Mouse (Mus musculus) forebrain, embryonic 13.5 days (tissue): ENCODE data around the gene Arhgef6. TPM values are rescaled to one million over a fixed set of nuclear protein-coding genes. Genes with fewer than 3 reads are reported as not detected.

ENCODE experiments used
- ATAC-seq: fragments of 200-750 bp; cut with Nextera tagmentation; 2 replicates; pipeline ENCODE4 v1.8.0; 2017
- H3K27ac ChIP-seq: fragments of 300-500 bp; sonication (generic); 2 replicates; pipeline ENCODE4 v1.5.1; 2015; ENCODE audit warnings: inconsistent platforms, mild to moderate bottlenecking, moderate library complexity
- H3K27me3 ChIP-seq: fragments of 300-500 bp; sonication (generic); 2 replicates; pipeline ENCODE4 v1.6.1; 2015; ENCODE audit warnings: mild to moderate bottlenecking, inconsistent platforms
- H3K36me3 ChIP-seq: fragments of 300-500 bp; sonication (generic); 2 replicates; pipeline ENCODE4 v1.6.1; 2015; ENCODE audit warnings: mild to moderate bottlenecking, inconsistent platforms; ENCODE audit not compliant: poor library complexity, severe bottlenecking
- H3K4me1 ChIP-seq: fragments of 300-500 bp; sonication (generic); 2 replicates; pipeline ENCODE4 v1.6.1; 2015; ENCODE audit warnings: inconsistent platforms
- H3K4me2 ChIP-seq: fragments of 300-500 bp; sonication (generic); 2 replicates; pipeline ENCODE4 v1.6.1; 2015; ENCODE audit warnings: inconsistent platforms, mild to moderate bottlenecking, moderate library complexity
- H3K4me3 ChIP-seq: fragments of 300-500 bp; sonication (generic); 2 replicates; pipeline ENCODE4 v1.5.1; 2015; ENCODE audit warnings: mild to moderate bottlenecking, inconsistent platforms
- H3K9ac ChIP-seq: fragments of 300-500 bp; sonication (generic); 2 replicates; pipeline ENCODE4 v1.6.1; 2015; ENCODE audit warnings: mild to moderate bottlenecking, inconsistent platforms
- H3K9me3 ChIP-seq: fragments of 300-500 bp; sonication (generic); replicated peaks from 2 replicates; pipeline ENCODE4 v1.6.1; 2016; ENCODE audit warnings: inconsistent platforms
- WGBS: fragments of 180-500 bp; shearing (Covaris S2); methylation state at CpG from one replicate; pipeline ENCODE4 v1.1.7; 2015; 5-methylcytosine and 5-hydroxymethylcytosine counted together
- polyA plus RNA-seq: library from polyadenylated mRNA; unstranded; fragments of >200 nt; fragmentation: Nextera tagmentation; extraction: Ambion mirVana; gene quantifications from 2 replicates; pipeline ENCODE4 v1.2.1, GENCODE M21; 2015

Arhgef6 gene
- 4.4 and 6.4 TPM in 2 replicates for polyA plus RNA-seq

DNA sequence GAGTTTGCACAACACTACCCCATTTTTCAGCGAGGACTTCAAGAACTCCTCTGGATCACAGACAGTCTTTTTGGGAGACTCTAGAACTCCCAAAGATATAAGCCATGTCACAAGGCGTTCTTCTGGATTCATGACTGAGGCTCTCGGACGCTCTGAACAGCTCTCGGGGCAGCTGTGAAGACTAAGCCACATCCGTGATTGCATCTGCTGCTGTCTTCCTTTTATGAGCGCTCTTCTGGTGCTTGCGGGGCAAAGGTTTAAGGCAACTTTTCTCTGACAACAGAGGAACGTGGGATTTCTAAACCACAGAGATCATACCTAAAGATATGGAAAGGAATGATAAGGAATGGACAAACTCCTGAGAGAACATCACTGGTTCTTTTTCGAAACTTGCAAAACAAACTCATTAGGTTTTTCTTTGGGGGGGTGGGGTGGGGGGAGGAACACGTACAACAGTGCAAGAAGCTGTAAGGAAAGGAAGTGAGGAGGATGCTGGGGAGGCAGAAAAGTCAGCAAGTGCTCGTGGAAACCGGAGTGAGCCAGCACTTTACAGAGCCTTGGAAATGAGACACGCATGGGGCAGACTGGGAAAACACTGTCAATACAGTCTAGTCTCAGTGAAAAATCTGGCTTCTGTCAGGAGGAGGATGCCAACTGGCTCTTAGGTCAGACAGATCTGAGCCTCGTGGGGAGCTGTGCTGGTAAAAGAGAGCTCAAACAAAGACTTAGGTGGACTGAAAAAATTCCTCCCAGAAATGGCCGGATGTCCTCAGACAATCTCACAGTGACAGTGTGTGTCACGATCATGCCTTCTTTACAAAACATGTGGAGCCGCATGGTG, at the start of gene Arhgef6:
Gene Arhgef6, minus strand, starts transcription at position 359 of the 841 bp plus-strand sequence.
- Histone ChIP-seq H3K36me3 (no peaks in the 10 kb centered on the region), H3K9me3 (no peaks in the 10 kb centered on the region), H3K9ac (no peak within 1 kb of the TSS), H3K27ac (no peak within 1 kb of the TSS), H3K27me3 (no peaks in the 10 kb centered on the region), H3K4me2 (no peak within 1 kb of the TSS), H3K4me1 (no peaks in the 10 kb centered on the region), H3K4me3 (no peak within 1 kb of the TSS)
- no peak for ATAC-seq
- WGBS, result 72% methylated on average over 18 of the region's 18 CpGs

GRCm38 (mm10) chrX:57380915-57381314, 42.4 kb upstream of the Arhgef6 start:
- H3K27ac ChIP-seq, result no peak overlapping the region
- H3K9me3 ChIP-seq, result no peaks in the 10 kb centered on the region
- 55% methylated on average over 5 of the region's 5 CpGs for WGBS
- H3K9ac ChIP-seq, result no peak overlapping the region
- H3K4me1 ChIP-seq, result no peaks in the 10 kb centered on the region
- H3K36me3 ChIP-seq, result peaks cover 64% of the 10 kb centered on the region
- ATAC-seq, result peak; percentile 44
- H3K4me3 ChIP-seq, result no peak overlapping the region
- H3K4me2 ChIP-seq, result no peak overlapping the region
- H3K27me3 ChIP-seq, result no peaks in the 10 kb centered on the region

GRCm38 (mm10) chrX:57378579-57378978, 40.0 kb upstream of the Arhgef6 start:
- 84% methylated on average over 3 of the region's 3 CpGs for WGBS
- H3K27me3 ChIP-seq, result no peaks in the 10 kb centered on the region

GRCm38 (mm10) chrX:57377096-57377495, 38.6 kb upstream of the Arhgef6 start:
- Histone ChIP-seq H3K9ac (no peak overlapping the region), H3K27me3 (no peaks in the 10 kb centered on the region), H3K9me3 (no peaks in the 10 kb centered on the region), H3K36me3 (peaks cover 35% of the 10 kb centered on the region), H3K4me2 (no peak overlapping the region), H3K27ac (no peak overlapping the region), H3K4me3 (no peak overlapping the region), H3K4me1 (no peaks in the 10 kb centered on the region)
- ATAC-seq, result no peak
- 81% methylated on average over 3 of the region's 3 CpGs for WGBS

More at GRCm38 (mm10) chrX:57378579-57378978, 40.0 kb upstream of the Arhgef6 start:
- Histone ChIP-seq H3K4me1 (no peaks in the 10 kb centered on the region), H3K9ac (no peak overlapping the region), H3K27ac (no peak overlapping the region), H3K36me3 (peaks cover 43% of the 10 kb centered on the region), H3K9me3 (no peaks in the 10 kb centered on the region), H3K4me3 (no peak overlapping the region), H3K4me2 (no peak overlapping the region)
- ATAC-seq, result no peak

DNA sequence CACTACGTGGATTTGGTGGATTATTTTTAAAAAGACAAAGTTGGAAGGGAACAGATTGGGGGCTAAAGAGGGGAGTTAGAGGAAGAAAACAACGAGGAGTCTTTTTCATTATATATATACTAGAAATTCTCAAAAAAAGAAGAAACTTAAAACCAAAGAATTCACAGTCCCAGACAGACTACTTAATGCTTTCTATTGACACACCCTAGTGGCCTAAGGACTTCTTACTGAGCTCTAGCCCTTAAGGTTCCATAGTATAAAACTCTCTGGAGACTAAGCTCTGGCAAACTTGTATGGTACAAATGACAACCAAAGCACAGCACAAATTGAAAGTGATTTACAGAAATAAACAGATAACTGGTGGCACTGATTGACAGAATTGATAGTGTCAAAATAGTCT, 35.5 kb upstream of the Arhgef6 start:
- H3K4me1 ChIP-seq, result no peaks in the 10 kb centered on the region
- no peak overlapping the region for H3K4me3 ChIP-seq
- 83% methylated on average over 2 of the region's 2 CpGs for WGBS
- H3K9ac ChIP-seq, result no peak overlapping the region
- H3K9me3 ChIP-seq, result no peaks in the 10 kb centered on the region
- H3K27ac ChIP-seq, result no peak overlapping the region
- H3K36me3 ChIP-seq, result peaks cover 14% of the 10 kb centered on the region
- no peak for ATAC-seq
- no peak overlapping the region for H3K4me2 ChIP-seq
- H3K27me3 ChIP-seq, result no peaks in the 10 kb centered on the region

- Histone ChIP-seq H3K27me3 (no peaks in the 10 kb centered on the region), H3K4me3 (no peak overlapping the region), H3K27ac (no peak overlapping the region), H3K4me2 (no peak overlapping the region), H3K36me3 (peaks cover 11% of the 10 kb centered on the region), H3K9me3 (no peaks in the 10 kb centered on the region), H3K9ac (no peak overlapping the region), H3K4me1 (no peaks in the 10 kb centered on the region)
- WGBS, result 84% methylated on average over 2 of the region's 2 CpGs
- ATAC-seq, result no peak
These were observed 35.0 kb upstream of the Arhgef6 start for GRCm38 (mm10) chrX:57373543-57373942.

DNA sequence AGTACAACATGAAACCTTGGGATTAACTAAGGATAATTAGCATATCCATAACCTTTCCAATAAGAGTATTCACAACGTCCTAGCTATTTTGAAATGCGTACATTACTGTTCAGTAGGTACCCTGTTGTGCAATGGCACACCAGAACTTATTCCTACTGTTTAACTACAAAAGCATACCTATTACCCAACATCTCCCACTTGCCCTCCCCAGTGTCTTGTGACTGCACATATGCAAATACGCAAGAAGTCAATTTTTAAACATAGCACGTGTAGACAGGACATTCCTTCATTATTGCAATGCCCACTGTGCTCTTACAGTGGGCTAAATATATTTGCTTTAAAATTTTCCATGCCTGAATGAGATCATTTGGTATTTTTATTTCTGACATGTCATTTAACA, 34.4 kb upstream of the Arhgef6 start:
- no peaks in the 10 kb centered on the region for H3K9me3 ChIP-seq
- H3K4me2 ChIP-seq, result no peak overlapping the region
- peaks cover 6% of the 10 kb centered on the region; the same call in 1 of the 2 replicates for H3K36me3 ChIP-seq
- no peak for ATAC-seq
- no peak overlapping the region for H3K27ac ChIP-seq
- H3K4me3 ChIP-seq, result no peak overlapping the region
- 88% methylated on average over 4 of the region's 4 CpGs for whole genome bisulfite sequencing
- no peak overlapping the region for H3K9ac ChIP-seq
- H3K4me1 ChIP-seq, result no peaks in the 10 kb centered on the region
- H3K27me3 ChIP-seq, result no peaks in the 10 kb centered on the region

DNA sequence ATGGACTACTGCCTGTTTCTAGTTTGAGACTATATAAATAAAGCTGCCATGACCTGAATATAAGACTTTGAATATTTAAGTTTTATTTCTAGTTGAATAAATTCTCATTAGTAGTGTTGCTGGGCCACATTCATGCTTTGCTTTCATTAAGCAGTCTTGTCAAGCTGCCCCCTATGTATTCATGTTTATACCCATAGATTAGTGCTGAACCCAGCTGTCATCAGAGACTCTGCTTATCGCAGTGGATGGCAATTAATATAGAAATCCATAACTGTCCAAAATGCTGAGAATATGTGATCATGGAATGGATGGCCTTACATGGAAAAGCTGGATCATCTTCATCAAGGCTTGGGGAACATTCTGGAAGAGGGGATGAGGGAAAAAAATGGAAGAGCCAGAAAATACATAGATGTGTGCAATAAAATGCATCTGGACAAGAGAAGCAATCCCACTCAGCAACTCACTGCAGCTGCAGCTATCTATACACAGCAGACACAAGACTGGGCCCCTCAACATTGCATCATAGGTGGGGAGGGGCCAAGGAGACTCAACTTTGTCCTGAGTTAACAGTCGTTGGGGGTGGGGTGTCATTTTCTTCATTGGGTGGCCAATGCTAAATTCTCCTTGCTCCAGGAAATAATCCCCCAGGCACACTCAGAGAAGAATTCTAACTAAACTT, 26.5 kb upstream of the Arhgef6 start:
- H3K27me3 ChIP-seq, result no peaks in the 10 kb centered on the region
- H3K9me3 ChIP-seq, result no peaks in the 10 kb centered on the region
- H3K36me3 ChIP-seq, result no peaks in the 10 kb centered on the region
- H3K4me3 ChIP-seq, result no peak overlapping the region
- H3K27ac ChIP-seq, result no peak overlapping the region
- no peak overlapping the region for H3K4me2 ChIP-seq
- no peak overlapping the region for H3K9ac ChIP-seq
- no peaks in the 10 kb centered on the region for H3K4me1 ChIP-seq
- no peak for ATAC-seq
- 74% methylated on average over 2 of the region's 2 CpGs for WGBS

- H3K9ac ChIP-seq, result no peak overlapping the region
- 56% methylated on average over 1 of the region's 1 CpGs for WGBS
- no peak overlapping the region for H3K4me2 ChIP-seq
- no peaks in the 10 kb centered on the region for H3K27me3 ChIP-seq
- no peak overlapping the region for H3K4me3 ChIP-seq
- H3K9me3 ChIP-seq, result no peaks in the 10 kb centered on the region
- H3K4me1 ChIP-seq, result no peaks in the 10 kb centered on the region
- no peak overlapping the region for H3K27ac ChIP-seq
- ATAC-seq, result no peak
- H3K36me3 ChIP-seq, result no peaks in the 10 kb centered on the region
These were observed 20.8 kb upstream of the Arhgef6 start for GRCm38 (mm10) chrX:57359316-57359715.

GRCm38 (mm10) chrX:57339220-57339619, 691 bp upstream of the Arhgef6 start:
- Histone ChIP-seq H3K4me1 (no peaks in the 10 kb centered on the region), H3K9ac (no peak overlapping the region), H3K27ac (no peak overlapping the region), H3K9me3 (no peaks in the 10 kb centered on the region), H3K4me3 (no peak overlapping the region), H3K27me3 (no peaks in the 10 kb centered on the region), H3K36me3 (no peaks in the 10 kb centered on the region), H3K4me2 (no peak overlapping the region)
- ATAC-seq, result no peak
- WGBS, result 77% methylated on average over 4 of the region's 4 CpGs

- H3K4me3 ChIP-seq, result no peak overlapping the region
- no peak for ATAC-seq
- no peaks in the 10 kb centered on the region for H3K9me3 ChIP-seq
- H3K27ac ChIP-seq, result no peak overlapping the region
- H3K4me1 ChIP-seq, result no peaks in the 10 kb centered on the region
- no peaks in the 10 kb centered on the region for H3K36me3 ChIP-seq
- H3K4me2 ChIP-seq, result no peak overlapping the region
- no peak overlapping the region for H3K9ac ChIP-seq
- H3K27me3 ChIP-seq, result no peaks in the 10 kb centered on the region
These were observed 947 bp downstream of the Arhgef6 start for GRCm38 (mm10) chrX:57337582-57337981.

- Histone ChIP-seq H3K4me2 (no peak overlapping the region), H3K9ac (no peak overlapping the region), H3K27ac (no peak overlapping the region), H3K36me3 (no peaks in the 10 kb centered on the region), H3K4me3 (no peak overlapping the region), H3K27me3 (no peaks in the 10 kb centered on the region), H3K9me3 (no peaks in the 10 kb centered on the region), H3K4me1 (no peaks in the 10 kb centered on the region)
- WGBS, result 84% methylated on average over 9 of the region's 9 CpGs
- ATAC-seq, result no peak
These were observed 1.6 kb downstream of the Arhgef6 start for GRCm38 (mm10) chrX:57336958-57337357.
